Mouse (Mus musculus) lung, embryonic 14.5 days (tissue): Measurements from ENCODE around the gene Fez2. TPM values are rescaled to one million over a fixed set of nuclear protein-coding genes. Genes with fewer than 3 reads are reported as not detected.

Experiments used
- ATAC-seq: fragments of 200-750 bp; cut with Nextera tagmentation; 2 replicates; pipeline ENCODE4 v1.8.0; 2017; ENCODE audit warnings: mild to moderate bottlenecking, moderate TSS enrichment, moderate library complexity; ENCODE audit not compliant: insufficient read depth
- DNase-seq: peaks from one replicate; pipeline ENCODE4 v3.0.0-alpha.2; 2015
- H3K27ac ChIP-seq: fragments of 300-500 bp; sonication (generic); 2 replicates; pipeline ENCODE4 v1.5.1; 2014; ENCODE audit warnings: low read depth, mild to moderate bottlenecking, moderate library complexity
- H3K27me3 ChIP-seq: fragments of 300-500 bp; sonication (generic); 2 replicates; pipeline ENCODE4 v1.6.1; 2014; ENCODE audit warnings: low read length, control low read depth; ENCODE audit not compliant: insufficient read depth
- H3K36me3 ChIP-seq: fragments of 300-500 bp; sonication (generic); 2 replicates; pipeline ENCODE4 v1.6.1; 2014; ENCODE audit warnings: control low read depth; ENCODE audit not compliant: insufficient read depth
- H3K4me1 ChIP-seq: fragments of 300-500 bp; sonication (generic); 2 replicates; pipeline ENCODE4 v1.6.1; 2014; ENCODE audit warnings: antibody characterized with exemption, control low read depth; ENCODE audit not compliant: insufficient read depth
- H3K4me2 ChIP-seq: fragments of 300-500 bp; sonication (generic); 2 replicates; pipeline ENCODE4 v1.6.1; 2014; ENCODE audit warnings: mild to moderate bottlenecking
- H3K4me3 ChIP-seq: fragments of 300-500 bp; sonication (generic); 2 replicates; pipeline ENCODE4 v1.5.1; 2014; ENCODE audit warnings: low read depth, low read length
- H3K9ac ChIP-seq: fragments of 300-500 bp; sonication (generic); 2 replicates; pipeline ENCODE4 v1.6.1; 2014
- H3K9me3 ChIP-seq: fragments of 300-500 bp; sonication (generic); 2 replicates; pipeline ENCODE4 v1.6.1; 2016; ENCODE audit warnings: low read depth, low read length, control low read depth
- CTCF ChIP-seq: IDR thresholded peaks from 2 replicates; pipeline ENCODE4 v1.5.1; 2016; ENCODE audit warnings: antibody characterized with exemption, low read depth
- WGBS: fragments of 180-500 bp; shearing (Covaris S2); extraction: QIAGEN DNeasy Blood & Tissue Kit; methylation state at CpG from one replicate; pipeline ENCODE4 v1.1.7; 2014; 5-methylcytosine and 5-hydroxymethylcytosine counted together
- polyA plus RNA-seq: library from polyadenylated mRNA; unstranded; fragments of >200 nt; fragmentation: Nextera tagmentation; extraction: Ambion mirVana; gene quantifications from 2 replicates; pipeline ENCODE4 v1.2.1, GENCODE M21; 2014

The Fez2 gene
- polyA plus RNA-seq, 1 experiment from 2014 or later: 43.5 TPM

- Histone ChIP-seq H3K9ac (no peak overlapping the region), H3K4me3 (no peak overlapping the region), H3K27me3 (no peaks in the 10 kb centered on the region), H3K4me1 (0 out of 2 replicates have a peak, but pooled peaks cover 4% of the 10 kb centered on the region), H3K9me3 (no peaks in the 10 kb centered on the region), H3K27ac (no peak overlapping the region), H3K36me3 (peaks cover 14% of the 10 kb centered on the region), H3K4me2 (no peak overlapping the region)
- DNase-seq (no peak), ATAC-seq (no peak)
- 64% methylated on average over 4 of the region's 4 CpGs for WGBS
- TF ChIP-seq CTCF: no peak
These were observed 10.4 kb downstream of the Fez2 start for GRCm38 (mm10) chr17:78407581-78407980.

DNA sequence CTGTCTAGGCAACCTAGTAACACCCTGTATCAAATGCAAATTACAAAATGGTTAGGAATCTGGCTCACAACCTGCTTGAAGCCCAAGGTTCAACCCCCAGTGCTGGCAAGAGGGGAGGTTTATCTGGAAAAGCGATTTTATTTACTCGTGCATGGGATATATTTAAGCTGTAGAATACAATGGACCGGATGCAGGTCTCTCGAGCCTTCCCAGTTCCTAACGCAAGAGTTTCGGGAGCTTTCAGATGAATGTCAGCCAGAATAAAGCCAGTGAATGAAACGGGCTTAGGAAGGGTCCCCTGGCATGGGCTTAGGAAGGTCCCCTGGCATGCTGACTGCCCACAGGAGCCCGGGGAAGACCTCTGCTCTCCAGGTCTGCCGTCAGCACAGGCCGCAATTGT, 11.1 kb downstream of the Fez2 start:
- Histone ChIP-seq H3K36me3 (peaks cover 14% of the 10 kb centered on the region), H3K4me2 (no peak overlapping the region), H3K27ac (no peak overlapping the region), H3K9me3 (no peaks in the 10 kb centered on the region), H3K9ac (no peak overlapping the region), H3K4me1 (0 out of 2 replicates have a peak, but pooled peaks cover 4% of the 10 kb centered on the region), H3K4me3 (no peak overlapping the region), H3K27me3 (no peaks in the 10 kb centered on the region)
- no peak for DNase-seq
- ATAC-seq: no peak
- no peak for TF ChIP-seq CTCF
- 88% methylated on average over 10 of the region's 10 CpGs for WGBS

DNA sequence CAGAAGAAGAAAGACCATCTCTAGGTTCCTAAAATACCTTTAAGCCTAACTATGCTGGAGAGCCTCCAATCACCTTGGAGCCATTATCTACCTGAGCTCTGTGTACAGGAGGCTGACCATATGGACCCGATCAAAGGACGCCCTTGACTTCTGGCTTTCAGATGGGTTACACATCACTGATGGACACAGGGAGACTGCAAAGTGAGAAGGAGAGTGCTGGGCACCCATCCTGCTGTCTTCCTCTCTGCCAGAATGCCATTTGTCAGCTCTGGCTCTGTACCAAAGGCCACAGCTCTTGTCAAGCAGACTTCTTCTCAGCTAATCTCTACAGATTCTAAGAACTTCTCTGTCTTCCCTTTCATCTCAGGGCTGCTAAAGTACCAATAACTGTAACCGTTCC, 12.6 kb downstream of the Fez2 start:
- WGBS: 80% methylated on average over 3 of the region's 3 CpGs
- no peak for ATAC-seq
- Histone ChIP-seq H3K4me3 (no peak overlapping the region), H3K4me2 (no peak overlapping the region), H3K4me1 (peaks cover 7% of the 10 kb centered on the region; the same call in 1 of the 2 replicates), H3K36me3 (peaks cover 10% of the 10 kb centered on the region), H3K27ac (no peak overlapping the region), H3K9me3 (no peaks in the 10 kb centered on the region), H3K9ac (no peak overlapping the region), H3K27me3 (no peaks in the 10 kb centered on the region)
- DNase-seq: no peak
- TF ChIP-seq CTCF: no peak

- Histone ChIP-seq H3K4me2 (no peak overlapping the region), H3K27me3 (no peaks in the 10 kb centered on the region), H3K36me3 (peaks cover 16% of the 10 kb centered on the region), H3K9ac (no peak overlapping the region), H3K9me3 (no peaks in the 10 kb centered on the region), H3K27ac (no peak overlapping the region), H3K4me1 (peaks cover 10% of the 10 kb centered on the region; the same call in 1 of the 2 replicates), H3K4me3 (no peak overlapping the region)
- no peak for DNase-seq
- 83% methylated on average over 9 of the region's 9 CpGs for WGBS
- no peak for ATAC-seq
- no peak for TF ChIP-seq CTCF
These were observed 14.1 kb downstream of the Fez2 start for GRCm38 (mm10) chr17:78403804-78404203.

- no peak for ATAC-seq
- Histone ChIP-seq H3K4me2 (no peak overlapping the region), H3K9me3 (no peaks in the 10 kb centered on the region), H3K4me1 (peaks cover 10% of the 10 kb centered on the region; the same call in 1 of the 2 replicates), H3K9ac (no peak overlapping the region), H3K27me3 (no peaks in the 10 kb centered on the region), H3K4me3 (no peak overlapping the region), H3K36me3 (peaks cover 20% of the 10 kb centered on the region), H3K27ac (no peak overlapping the region)
- TF ChIP-seq CTCF: no peak
- WGBS: 71% methylated on average over 4 of the region's 4 CpGs
- DNase-seq: no peak
These were observed 14.7 kb downstream of the Fez2 start for GRCm38 (mm10) chr17:78403229-78403628.

DNA sequence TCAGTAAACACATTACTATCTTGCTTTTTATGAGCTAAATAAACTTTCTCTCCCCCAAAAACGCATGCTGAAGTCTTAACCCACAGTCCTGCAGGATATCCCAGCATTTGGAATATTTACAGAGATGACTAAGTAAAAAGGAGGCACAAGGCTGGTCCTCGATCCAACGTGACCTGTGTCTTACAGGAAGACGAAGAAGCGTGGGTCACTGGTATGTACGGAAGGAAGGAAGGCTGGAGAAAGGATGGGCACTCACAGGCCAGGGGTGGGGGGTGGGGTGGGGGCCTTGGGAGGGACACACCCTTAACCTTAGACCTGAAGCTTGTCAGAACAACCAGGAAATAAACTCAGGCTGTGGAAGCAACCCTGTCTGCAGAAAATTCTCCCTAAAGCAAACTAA, 15.8 kb downstream of the Fez2 start:
- peak; percentile 55; the same call in 1 of the 2 replicates for ATAC-seq

GRCm38 (mm10) chr17:78401713-78402112, 16.2 kb downstream of the Fez2 start:
- peak; percentile 79; the same call in 1 of the 2 replicates for ATAC-seq
- no peak for DNase-seq
- no peak overlapping the region for H3K4me2 ChIP-seq
- H3K9me3 ChIP-seq: no peaks in the 10 kb centered on the region
- H3K4me1 ChIP-seq: peaks cover 10% of the 10 kb centered on the region; the same call in 1 of the 2 replicates
- no peaks in the 10 kb centered on the region for H3K27me3 ChIP-seq
- WGBS: 53% methylated on average over 4 of the region's 4 CpGs
- H3K9ac ChIP-seq: no peak overlapping the region
- TF ChIP-seq CTCF: no peak
- no peak overlapping the region for H3K4me3 ChIP-seq
- H3K36me3 ChIP-seq: peaks cover 23% of the 10 kb centered on the region
- no peak overlapping the region for H3K27ac ChIP-seq

More for the DNA sequence above, 15.8 kb downstream of the Fez2 start:
- DNase-seq: peak; percentile 48
- H3K27me3 ChIP-seq: no peaks in the 10 kb centered on the region
- WGBS: 43% methylated on average over 6 of the region's 6 CpGs
- H3K4me2 ChIP-seq: no peak overlapping the region
- no peaks in the 10 kb centered on the region for H3K9me3 ChIP-seq
- TF ChIP-seq CTCF: no peak
- H3K4me3 ChIP-seq: no peak overlapping the region
- no peak overlapping the region for H3K9ac ChIP-seq
- peak overlapping the region; percentile 24; the same call in 1 of the 2 replicates for H3K27ac ChIP-seq
- H3K36me3 ChIP-seq: peaks cover 23% of the 10 kb centered on the region
- peaks cover 10% of the 10 kb centered on the region; the same call in 1 of the 2 replicates for H3K4me1 ChIP-seq
